Mouse (Mus musculus) forebrain, embryonic 12.5 days (tissue): ENCODE measurements around the gene Scarb2. TPM values are rescaled to one million over a fixed set of nuclear protein-coding genes. Genes with fewer than 3 reads are reported as not detected.

ENCODE experiments used
- ATAC-seq: fragments of 200-750 bp; cut with Nextera tagmentation; 2 replicates; pipeline ENCODE4 v1.8.0; 2017; ENCODE audit warnings: moderate TSS enrichment; ENCODE audit not compliant: low FRiP score
- H3K27ac ChIP-seq: fragments of 300-500 bp; sonication (generic); 2 replicates; pipeline ENCODE4 v1.5.1; 2016; ENCODE audit warnings: mild to moderate bottlenecking
- H3K27me3 ChIP-seq: fragments of 300-500 bp; sonication (generic); 2 replicates; pipeline ENCODE4 v1.6.1; 2016; ENCODE audit warnings: mild to moderate bottlenecking
- H3K36me3 ChIP-seq: fragments of 300-500 bp; sonication (generic); replicated peaks from 2 replicates; pipeline ENCODE4 v1.6.1; 2016; ENCODE audit warnings: mild to moderate bottlenecking
- H3K4me1 ChIP-seq: fragments of 300-500 bp; sonication (generic); 2 replicates; pipeline ENCODE4 v1.6.1; 2016
- H3K4me2 ChIP-seq: fragments of 300-500 bp; sonication (generic); 2 replicates; pipeline ENCODE4 v1.6.1; 2016; ENCODE audit warnings: mild to moderate bottlenecking, moderate library complexity
- H3K4me3 ChIP-seq: fragments of 300-500 bp; sonication (generic); replicated peaks from 2 replicates; pipeline ENCODE4 v1.5.1; 2016; ENCODE audit warnings: mild to moderate bottlenecking
- H3K9ac ChIP-seq: fragments of 300-500 bp; sonication (generic); 2 replicates; pipeline ENCODE4 v1.6.1; 2016; ENCODE audit warnings: mild to moderate bottlenecking
- H3K9me3 ChIP-seq: fragments of 300-500 bp; sonication (generic); 2 replicates; pipeline ENCODE4 v1.6.1; 2016
- WGBS: fragments of 180-500 bp; shearing (Covaris S2); methylation state at CpG from one replicate; pipeline ENCODE4 v1.1.7; 2016; 5-methylcytosine and 5-hydroxymethylcytosine counted together
- microRNA-seq: library from miRNA; unstranded; fragments of <30 nt; microRNA quantifications from one replicate; pipeline ENCODE4, GENCODE M21; 2017
- polyA plus RNA-seq: library from polyadenylated mRNA; unstranded; fragments of >200 nt; fragmentation: Nextera tagmentation; extraction: Ambion mirVana; gene quantifications from 2 replicates; pipeline ENCODE4 v1.2.1, GENCODE M21; 2016

The Scarb2 gene
- polyA plus RNA-seq, 1 experiment from 2014 or later = 16.6 TPM

GRCm38 (mm10) chr5:92393863-92394262 lies 112.8 kb downstream of the Scarb2 start:
- H3K4me3 ChIP-seq = no peak overlapping the region
- H3K4me2 ChIP-seq = no peak overlapping the region
- peaks cover 8% of the 10 kb centered on the region; the same call in 1 of the 2 replicates for H3K4me1 ChIP-seq
- no peak overlapping the region for H3K9ac ChIP-seq
- H3K9me3 ChIP-seq = no peaks in the 10 kb centered on the region
- no peak overlapping the region for H3K27ac ChIP-seq
- WGBS = 66% methylated on average over 10 of the region's 10 CpGs
- no peaks in the 10 kb centered on the region for H3K36me3 ChIP-seq
- peaks cover 43% of the 10 kb centered on the region for H3K27me3 ChIP-seq
- no peak for ATAC-seq

GRCm38 (mm10) chr5:92392542-92392941 lies 114.1 kb downstream of the Scarb2 start:
- H3K36me3 ChIP-seq = no peaks in the 10 kb centered on the region
- peaks cover 8% of the 10 kb centered on the region; the same call in 1 of the 2 replicates for H3K4me1 ChIP-seq
- no peaks in the 10 kb centered on the region for H3K9me3 ChIP-seq
- ATAC-seq = no peak
- H3K9ac ChIP-seq = no peak overlapping the region
- no peak overlapping the region for H3K27ac ChIP-seq
- H3K4me2 ChIP-seq = peak overlapping the region; percentile 41
- peaks cover 43% of the 10 kb centered on the region for H3K27me3 ChIP-seq
- peak overlapping the region; percentile 16 for H3K4me3 ChIP-seq
- 53% methylated on average over 18 of the region's 18 CpGs for WGBS

Small RNA genes within 50 kb of the gene (microRNA-seq; reads per million reads assigned to microRNA genes)
- gene Mir6415 = not detected

Other genes with a start within 250 kb of the Scarb2 start
- 3.7 and 4.1 TPM in 2 replicates for gene Naaa, start 228.7 kb downstream of the Scarb2 start, polyA plus RNA-seq
- 41.8 and 42.0 TPM in 2 replicates for gene Sdad1, start 196.4 kb downstream of the Scarb2 start, polyA plus RNA-seq
- not detected in 2 replicates for gene Cxcl9, start 178.8 kb downstream of the Scarb2 start, polyA plus RNA-seq
- gene Art3, start 175.0 kb downstream of the Scarb2 start, polyA plus RNA-seq = 0.79 and 0.83 TPM in 2 replicates
- 0.29 TPM in 1 of 2 replicates, not detected in the other for gene Cxcl10, start 157.9 kb downstream of the Scarb2 start, polyA plus RNA-seq
- 57.3 and 58.4 TPM in 2 replicates for gene Nup54, start 71.6 kb downstream of the Scarb2 start, polyA plus RNA-seq
- gene Fam47e, start 48.2 kb upstream of the Scarb2 start, polyA plus RNA-seq = not detected in 2 replicates
- gene Stbd1, start 96.2 kb upstream of the Scarb2 start, polyA plus RNA-seq = 5.0 and 6.2 TPM in 2 replicates
- 0.56 and 0.72 TPM in 2 replicates for gene Ccdc158, start 168.4 kb upstream of the Scarb2 start, polyA plus RNA-seq
- 6.4 and 6.6 TPM in 2 replicates for gene Shroom3, start 176.6 kb upstream of the Scarb2 start, polyA plus RNA-seq